Mouse (Mus musculus) thymus, adult 18-20 months (tissue): ENCODE results near the gene Pced1a.

Experiments
- DNase-seq, 2 experiments: peaks; one replicate each; pipeline ENCODE4 v3.0.0; 2022; ENCODE audit warnings: mixed read lengths in 2 of 2

Gene Pced1a

DNA sequence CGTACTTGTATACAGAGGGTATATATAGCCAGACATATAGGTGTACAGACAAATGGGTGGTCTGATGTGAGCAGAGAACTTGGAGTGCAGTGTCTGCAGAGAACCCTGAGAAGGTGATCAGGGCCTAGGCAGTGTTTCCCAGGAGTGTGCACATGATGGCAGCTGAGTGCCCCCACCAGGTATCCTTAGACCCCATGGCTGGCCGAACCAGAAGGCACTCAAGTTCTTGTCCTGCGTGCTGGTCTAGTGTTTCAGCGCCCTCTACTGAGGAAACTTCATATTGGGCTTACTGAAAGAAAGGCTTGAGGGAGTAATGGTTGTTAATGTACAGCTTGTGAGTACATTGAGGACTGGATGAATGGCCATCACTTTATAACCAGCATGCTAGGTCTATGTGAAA, 8.7 kb upstream of the Pced1a start:
- DNase-seq: no peak

DNA sequence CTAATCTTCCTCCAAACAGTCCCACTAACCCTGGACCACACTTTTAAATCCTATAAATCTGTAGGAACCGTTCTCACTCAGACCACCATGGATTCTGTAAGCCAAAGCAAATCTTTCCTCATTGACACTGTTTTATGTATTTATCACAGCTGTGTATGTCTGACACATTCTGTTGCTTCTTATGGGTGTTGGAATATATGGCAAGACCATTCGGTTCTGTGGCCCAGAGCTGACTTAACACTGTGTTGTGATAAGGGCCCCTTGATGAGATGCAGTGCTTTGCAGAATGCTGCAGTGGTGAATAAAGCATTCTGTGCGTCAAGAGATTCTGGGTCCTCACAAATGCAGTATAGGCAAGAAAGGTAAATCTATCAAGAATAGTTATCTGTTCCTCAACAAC, 7.7 kb upstream of the Pced1a start:
- no peak for DNase-seq

- DNase-seq: no peak
Observed at GRCm38 (mm10) chr2:130430484-130430883, 6.0 kb upstream of the Pced1a start.

GRCm38 (mm10) chr2:130429851-130430250, 5.3 kb upstream of the Pced1a start:
- no peak for DNase-seq

GRCm38 (mm10) chr2:130425112-130425511, 611 bp upstream of the Pced1a start:
- DNase-seq: no peak

DNA sequence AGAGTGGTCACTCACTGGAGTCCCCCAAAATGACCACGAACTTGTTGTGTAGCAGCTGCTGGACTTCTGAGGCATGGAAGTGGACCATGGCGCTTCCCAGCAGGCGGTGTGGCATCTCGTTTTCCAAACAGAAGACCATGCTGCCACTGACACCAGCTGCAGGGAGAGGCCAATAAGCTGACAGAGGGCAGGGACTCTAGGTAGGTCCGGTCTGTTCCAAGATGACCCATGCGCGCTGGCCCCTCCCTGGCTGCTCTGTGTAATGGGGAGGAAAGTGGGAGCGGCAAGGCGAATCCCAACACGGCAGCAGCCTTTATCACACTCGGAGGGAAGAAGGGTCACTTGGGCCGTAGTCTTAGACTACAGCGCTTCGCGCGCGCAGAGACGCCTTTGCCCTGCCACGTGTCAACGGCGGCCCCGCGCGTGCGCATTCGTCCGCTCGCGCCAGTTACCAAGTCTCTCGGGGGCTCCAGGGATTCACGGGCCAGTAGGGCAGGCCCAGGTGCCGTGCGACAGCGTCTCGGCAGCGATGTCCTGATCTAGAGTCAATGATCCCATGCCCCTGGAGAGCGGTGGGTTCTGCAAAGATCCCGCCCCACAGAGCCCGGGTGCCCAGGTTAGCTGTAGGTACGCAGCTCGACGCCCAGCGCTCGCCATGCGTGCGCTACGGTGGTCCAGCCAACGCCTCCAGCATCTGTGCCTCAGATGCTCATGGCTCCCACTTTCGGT, 940 bp downstream of the Pced1a start:
- peak; percentile 70 to 72 for DNase-seq

DNA sequence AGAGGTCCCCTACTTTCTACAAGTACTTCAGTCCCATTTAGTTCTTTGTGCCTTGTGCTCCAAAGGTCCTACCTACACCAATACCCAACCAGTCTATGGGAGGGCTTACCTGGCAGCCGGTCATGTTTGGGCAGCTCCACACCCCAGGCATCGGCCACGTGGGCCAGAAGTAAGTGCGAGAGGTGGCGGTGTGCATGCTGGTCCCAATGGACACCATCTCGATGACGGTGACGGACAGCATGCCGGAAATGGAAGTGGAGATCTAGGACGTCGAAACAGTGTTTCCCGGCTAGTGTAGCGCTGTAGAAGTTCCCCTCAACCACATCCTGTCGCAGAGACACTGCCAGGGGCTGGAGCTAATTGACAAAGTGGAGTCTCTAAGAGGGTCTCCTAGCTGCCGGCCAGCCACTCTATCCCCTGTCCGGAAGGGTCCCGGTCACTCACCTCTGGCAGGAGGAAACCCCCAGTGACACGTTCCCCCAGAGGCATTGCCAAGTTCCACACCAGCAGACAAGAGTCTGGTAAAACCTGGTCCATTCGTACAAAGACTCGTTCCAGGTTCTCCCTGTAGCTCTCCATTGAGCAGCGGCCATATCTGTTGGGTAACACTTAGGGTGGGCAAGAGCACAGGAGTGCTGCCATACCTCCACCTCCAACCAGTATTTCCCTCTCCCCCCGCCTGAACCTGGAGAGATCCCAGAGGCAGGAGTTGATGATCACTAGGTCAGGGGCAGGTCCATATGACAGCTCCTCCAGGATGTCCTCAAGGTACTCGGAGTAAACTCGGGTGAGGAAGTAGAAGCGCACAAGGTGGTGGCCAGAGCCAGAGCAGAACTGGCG, 2.5 kb downstream of the Pced1a start:
- no peak for DNase-seq

DNA sequence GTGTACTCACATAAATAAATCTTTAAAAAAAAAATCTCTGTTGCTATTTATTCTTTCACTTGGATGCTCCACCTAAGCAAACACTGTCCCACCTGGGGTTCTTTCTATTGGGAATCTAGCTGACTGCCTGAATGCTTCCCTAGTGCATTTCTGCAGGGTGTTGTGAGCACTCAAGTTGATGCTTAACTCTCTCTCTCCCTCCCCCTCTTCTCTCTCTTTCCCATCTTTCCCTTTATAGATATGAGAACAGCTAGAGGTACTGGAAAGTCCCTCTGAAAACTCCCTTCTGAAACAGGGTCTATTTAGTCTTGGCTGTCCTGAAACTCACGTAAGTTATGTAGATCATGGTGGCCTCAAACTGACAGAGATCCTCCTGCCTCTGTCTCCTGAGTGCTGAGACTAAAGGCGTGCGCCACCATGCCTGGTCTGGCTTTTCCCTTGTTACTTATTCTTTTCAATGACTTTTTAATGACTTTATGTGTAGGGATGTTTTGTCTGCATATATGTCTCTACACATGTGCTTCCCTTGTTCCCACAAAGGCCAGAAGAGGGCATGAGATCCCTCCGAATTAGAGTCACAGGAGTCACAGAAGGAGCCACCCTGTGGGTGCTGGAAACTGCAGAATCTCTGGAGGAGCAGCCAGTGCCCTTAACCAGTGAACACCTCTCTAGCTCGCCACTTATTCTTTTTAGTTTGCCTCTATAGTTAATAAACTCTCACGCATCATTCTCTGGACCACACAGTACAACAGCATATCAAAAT, 10.2 kb downstream of the Pced1a start:
- no peak for DNase-seq

DNA sequence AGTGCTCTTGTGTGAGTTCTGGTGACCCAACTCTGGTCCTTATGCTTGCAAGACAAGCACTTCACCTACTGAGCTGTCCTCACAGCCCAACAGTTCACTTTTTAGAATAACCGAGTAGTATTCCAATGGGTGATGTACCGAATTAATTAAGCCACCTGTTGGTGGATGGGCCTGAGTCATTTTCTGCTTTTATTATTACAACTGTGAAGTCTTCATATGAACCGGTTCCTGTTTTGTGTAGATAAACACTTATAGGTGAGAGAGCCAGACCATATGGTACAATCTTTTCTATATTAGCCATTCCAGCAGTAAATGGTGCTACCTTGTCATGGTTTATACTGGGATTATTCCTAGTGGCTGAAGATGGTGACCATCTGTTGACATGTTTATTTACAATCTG, 11.7 kb downstream of the Pced1a start:
- DNase-seq: no peak

DNA sequence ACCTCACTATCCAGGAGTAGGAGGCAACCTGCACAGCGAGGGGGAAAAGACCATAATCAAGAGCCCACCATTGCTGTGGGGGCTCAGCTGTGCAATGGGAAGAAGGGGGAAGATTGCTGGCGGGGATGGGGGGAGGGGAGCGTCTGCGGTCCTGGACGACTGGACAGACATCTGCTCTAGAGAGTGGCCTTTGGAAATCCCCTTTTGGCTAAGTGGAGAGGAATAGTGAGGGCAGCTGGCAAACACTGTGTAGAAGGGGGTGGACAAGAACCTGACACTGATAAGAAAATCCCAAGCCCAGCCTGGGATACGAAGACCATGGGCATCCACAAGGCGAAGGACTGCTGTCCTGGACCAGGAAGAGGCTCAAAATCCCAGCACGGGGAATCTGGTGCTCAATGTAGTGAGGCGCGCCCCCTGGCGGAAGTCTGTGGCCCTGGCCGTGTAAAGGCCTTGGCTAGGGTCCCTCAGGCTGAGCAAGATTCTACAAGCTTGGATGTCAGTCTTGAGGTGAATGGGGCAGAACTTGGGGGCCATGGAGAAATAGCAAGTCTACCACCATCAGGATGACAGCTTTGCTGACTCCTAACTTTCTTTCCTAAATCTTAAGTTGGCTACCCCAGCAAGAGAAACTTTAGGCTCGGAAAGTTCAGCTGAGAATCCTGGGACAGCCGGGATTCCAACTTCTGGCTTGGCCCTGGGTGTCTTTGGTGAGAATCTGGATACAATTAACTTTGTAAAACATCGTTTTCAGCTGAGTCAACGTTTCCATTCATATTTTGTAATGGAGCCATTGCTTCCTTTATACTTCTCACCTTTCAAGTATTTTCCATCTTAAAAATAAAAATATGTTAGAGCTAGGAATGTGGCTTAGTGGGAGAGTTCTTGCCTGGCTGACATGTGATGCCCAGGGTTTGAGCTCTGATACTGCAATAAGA, 12.7 kb downstream of the Pced1a start:
- DNase-seq: peak; percentile 37 to 43

DNA sequence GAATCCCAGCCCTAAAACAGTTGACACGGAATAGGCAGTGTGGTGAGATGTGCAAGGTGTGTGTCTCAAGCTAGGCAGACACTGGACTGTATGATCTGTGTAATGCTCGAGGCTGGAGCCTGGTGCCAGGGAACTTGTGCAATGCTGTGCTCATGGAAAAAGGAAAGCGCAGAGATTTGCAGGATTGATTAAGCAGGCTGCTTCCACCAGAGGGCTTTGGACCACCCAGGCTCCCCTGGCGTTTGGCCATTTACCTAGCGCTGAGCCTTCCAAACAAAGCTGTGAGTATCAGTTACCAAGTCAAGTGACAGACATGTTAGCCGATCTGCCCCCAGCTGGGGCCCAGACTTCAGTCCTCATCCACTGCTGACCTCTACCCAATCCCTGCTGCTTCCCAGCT, 16.3 kb downstream of the Pced1a start:
- DNase-seq: no peak

GRCm38 (mm10) chr2:130406178-130406577, 18.3 kb downstream of the Pced1a start, which contains the start of gene Tmem239:
TSS of gene Tmem239 (plus strand) at chr2:130406478.
- DNase-seq: no peak

DNA sequence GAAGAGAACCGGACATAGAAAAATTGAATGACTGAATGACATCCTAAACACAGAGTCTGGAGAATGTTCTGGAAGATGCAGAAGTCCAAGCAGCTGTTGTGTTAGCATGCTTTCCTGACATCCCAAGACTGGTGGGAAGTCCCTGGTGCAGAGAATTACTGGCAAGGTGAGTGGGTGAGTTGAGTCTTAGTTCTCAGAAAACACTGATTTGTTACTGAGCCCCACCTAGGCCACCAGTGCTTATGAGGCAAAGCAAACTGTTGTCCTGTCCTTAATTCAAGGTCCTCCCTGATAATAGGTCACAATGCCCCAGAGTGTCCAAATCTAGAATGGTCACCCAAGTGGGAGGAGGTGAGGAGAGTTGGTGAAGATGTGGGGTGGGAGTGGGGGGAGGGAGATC, 19.6 kb downstream of the Pced1a start, which contains the start of the genes Gm28372 and 1700020A23Rik:
Gene Gm28372 (plus strand): TSS at position 301 of the 400 bp plus-strand sequence.
Gene 1700020A23Rik (plus strand): TSS at position 321 of the 400 bp plus-strand sequence.
- DNase-seq: no peak

GRCm38 (mm10) chr2:130401891-130402290, 22.6 kb downstream of the Pced1a start:
- no peak for DNase-seq

GRCm38 (mm10) chr2:130400046-130400445, 24.5 kb downstream of the Pced1a start:
- no peak for DNase-seq

- no peak for DNase-seq
Observed at GRCm38 (mm10) chr2:130398091-130398490, 26.4 kb downstream of the Pced1a start.

DNA sequence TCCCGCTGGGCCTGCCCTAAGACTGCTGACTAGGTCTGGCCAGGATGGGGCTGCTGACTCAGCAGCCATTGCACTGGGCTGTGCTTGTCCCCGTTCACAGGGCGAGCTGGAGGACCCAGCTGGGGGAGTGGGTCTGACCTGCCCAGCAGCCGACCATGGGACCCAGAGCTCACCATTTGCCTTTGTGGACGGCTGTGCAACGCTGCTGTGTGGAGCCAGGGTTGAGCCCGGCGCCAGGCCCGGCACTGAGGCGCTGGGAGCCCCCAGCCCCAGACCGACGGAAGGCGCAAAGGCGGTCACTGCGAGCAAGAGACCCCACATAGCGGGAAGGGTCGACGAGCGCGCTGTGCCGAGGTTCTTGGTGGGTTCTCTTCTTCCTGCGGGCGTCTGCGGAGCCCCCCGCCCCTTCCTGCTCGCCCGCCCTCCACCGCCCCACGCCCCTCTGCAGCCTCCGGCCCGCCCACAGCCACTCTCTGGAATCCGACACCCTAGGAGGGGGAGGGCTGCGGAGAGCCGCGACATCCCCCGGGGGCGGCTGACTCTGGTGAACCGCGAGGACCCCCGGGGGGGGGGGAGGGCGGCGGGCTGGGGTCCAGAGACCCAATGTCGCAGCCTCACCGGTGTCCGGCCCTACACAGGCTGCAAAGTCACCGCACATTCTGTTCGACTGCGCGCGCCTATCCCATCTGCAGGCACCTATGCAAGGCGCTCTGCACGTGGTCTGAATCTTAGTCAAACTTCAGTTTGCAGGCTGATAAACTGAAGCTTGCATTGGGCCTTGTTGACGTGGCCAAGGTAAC, 27.1 kb downstream of the Pced1a start, which contains the start of gene Cpxm1:
Gene Cpxm1 (minus strand): TSS at position 389 of the 800 bp plus-strand sequence.
- no peak for DNase-seq

- DNase-seq: no peak
Observed at GRCm38 (mm10) chr2:130395696-130396095, 28.8 kb downstream of the Pced1a start.

GRCm38 (mm10) chr2:130392836-130393235, 31.7 kb downstream of the Pced1a start:
- no peak for DNase-seq

DNA sequence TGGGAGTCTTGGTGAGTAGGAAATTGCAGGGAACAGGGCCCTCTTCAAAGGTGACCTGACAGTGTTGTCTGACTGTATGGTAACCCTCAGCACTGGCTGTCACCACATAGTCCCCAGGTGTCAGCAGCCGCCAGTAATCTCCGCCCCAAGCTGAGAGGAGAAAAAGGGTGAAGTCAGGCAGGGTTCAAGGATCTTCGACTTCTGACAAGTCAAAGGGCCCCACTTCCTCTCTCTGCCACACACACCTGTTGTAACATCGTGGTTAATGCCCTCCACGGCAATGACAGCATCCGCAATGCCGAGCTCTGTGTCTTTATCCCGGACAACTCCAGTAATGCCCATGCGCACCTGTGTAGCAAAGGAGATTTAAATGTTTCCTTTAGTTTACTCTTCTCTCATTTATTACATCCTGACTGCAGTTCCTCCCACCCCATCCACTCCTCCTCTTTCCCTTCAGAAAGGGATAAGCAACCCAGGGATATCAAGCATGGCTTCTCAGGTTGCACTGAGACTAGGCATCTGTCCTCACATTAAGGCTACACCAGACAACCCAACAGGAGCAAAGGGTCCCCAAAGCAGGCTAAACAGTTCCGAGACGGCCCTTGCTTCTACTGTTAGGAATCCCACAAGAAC, 33.4 kb downstream of the Pced1a start:
- peak; percentile 66 to 78 for DNase-seq
